Mouse (Mus musculus): Measurements from ENCODE around the gene Klk1b24. TPM values are rescaled to one million over a fixed set of nuclear protein-coding genes. Genes with fewer than 3 reads are reported as not detected.
"Not testable (repeated sequence)": the region's sequence is repeated elsewhere in the genome, so short reads cannot be mapped to it uniquely, and the experiment has no call there.

Klk1b24 gene
- not detected for total RNA-seq (2021)
- not detected in 2 replicates for polyA plus RNA-seq (2012; rRNA removed)
- long read RNA-seq = 0 reads

- intact Hi-C loops (cut with DNase I); H3K4me3 ChIP-seq; DNase-seq; H3K36me3 ChIP-seq (ENCODE audit: control insufficient read depth, insufficient read depth, low read length); H3K4me1 ChIP-seq (ENCODE audit: control insufficient read depth, insufficient read depth, low read length); H3K27me3 ChIP-seq (ENCODE audit: control insufficient read depth, insufficient read depth, low read length); H3K27ac ChIP-seq; H3K9ac ChIP-seq (ENCODE audit: low read depth, low read length); H3K79me2 ChIP-seq (replicated peaks; ENCODE audit: control insufficient read depth, insufficient read depth, low read length): not testable (repeated sequence)
Measured at GRCm38 (mm10) chr7:44187936-44188335, at the start of gene Klk1b24. Gene Klk1b24, plus strand, starts transcription at chr7:44188236.

- WGBS = 72% methylated on average over 9 of the region's 9 CpGs
- intact Hi-C loops (cut with DNase I) = no loop called here
- no peak overlapping the region for H3K4me3 ChIP-seq
Measured at GRCm38 (mm10) chr7:44179299-44180045, 8.6 kb upstream of the Klk1b24 start.

GRCm38 (mm10) chr7:44186516-44186915 is 1.5 kb upstream of the Klk1b24 start:
- H3K79me2 ChIP-seq (replicated peaks; ENCODE audit: control insufficient read depth, insufficient read depth, low read length); intact Hi-C loops (cut with DNase I): not testable (repeated sequence)
- WGBS = 60% methylated on average over 8 of the region's 8 CpGs

More at GRCm38 (mm10) chr7:44179299-44180045, 8.6 kb upstream of the Klk1b24 start:
- no peak overlapping the region for H3K27ac ChIP-seq
- H3K79me2 ChIP-seq (replicated peaks; ENCODE audit: control insufficient read depth, insufficient read depth, low read length) = no peaks in the 10 kb centered on the region
- DNase-seq = no peak
- no peak for TF ChIP-seq POLR2A (IDR thresholded peaks at IDR 0.05; ENCODE audit: insufficient read depth, low read depth, low read length)
- no peaks in the 10 kb centered on the region for H3K4me1 ChIP-seq (ENCODE audit: control insufficient read depth, insufficient read depth, low read length)
- H3K27me3 ChIP-seq (ENCODE audit: control insufficient read depth, insufficient read depth, low read length) = no peaks in the 10 kb centered on the region
- no peaks in the 10 kb centered on the region for H3K36me3 ChIP-seq (ENCODE audit: control insufficient read depth, insufficient read depth, low read length)
- H3K9ac ChIP-seq (ENCODE audit: low read depth, low read length) = no peak overlapping the region

GRCm38 (mm10) chr7:44193466-44193865 is 5.4 kb downstream of the Klk1b24 start:
- whole genome bisulfite sequencing = 68% methylated on average over 1 of the region's 1 CpGs
- DNase-seq; H3K79me2 ChIP-seq (replicated peaks; ENCODE audit: control insufficient read depth, insufficient read depth, low read length); H3K9ac ChIP-seq (ENCODE audit: low read depth, low read length); H3K4me3 ChIP-seq; intact Hi-C loops (cut with DNase I); H3K27me3 ChIP-seq (ENCODE audit: control insufficient read depth, insufficient read depth, low read length); H3K36me3 ChIP-seq (ENCODE audit: control insufficient read depth, insufficient read depth, low read length); H3K4me1 ChIP-seq (ENCODE audit: control insufficient read depth, insufficient read depth, low read length); H3K27ac ChIP-seq: not testable (repeated sequence)

More at GRCm38 (mm10) chr7:44186516-44186915, 1.5 kb upstream of the Klk1b24 start:
- not testable (repeated sequence) for H3K4me3 ChIP-seq; H3K27ac ChIP-seq; H3K9ac ChIP-seq (ENCODE audit: low read depth, low read length); DNase-seq; H3K27me3 ChIP-seq (ENCODE audit: control insufficient read depth, insufficient read depth, low read length); H3K4me1 ChIP-seq (ENCODE audit: control insufficient read depth, insufficient read depth, low read length); H3K36me3 ChIP-seq (ENCODE audit: control insufficient read depth, insufficient read depth, low read length)

GRCm38 (mm10) chr7:44197891-44198290 is 9.9 kb downstream of the Klk1b24 start, which contains the start of gene Klk1b3:
Gene Klk1b3, plus strand, starts transcription at chr7:44198191.
- Histone ChIP-seq H3K27ac (no peak within 1 kb of the TSS), H3K4me3 (no peak within 1 kb of the TSS), H3K4me1 (ENCODE audit: control insufficient read depth, insufficient read depth, low read length) (no peaks in the 10 kb centered on the region), H3K79me2 (replicated peaks; ENCODE audit: control insufficient read depth, insufficient read depth, low read length) (no peaks in the 10 kb centered on the region), H3K27me3 (ENCODE audit: control insufficient read depth, insufficient read depth, low read length) (no peaks in the 10 kb centered on the region), H3K9ac (ENCODE audit: low read depth, low read length) (no peak within 1 kb of the TSS), H3K36me3 (ENCODE audit: control insufficient read depth, insufficient read depth, low read length) (no peaks in the 10 kb centered on the region)
- intact Hi-C loops (cut with DNase I) = no loop called here
- DNase-seq = no peak
- TF ChIP-seq CTCF (IDR thresholded peaks at IDR 0.05) (no peak), POLR2A (IDR thresholded peaks at IDR 0.05; ENCODE audit: insufficient read depth, low read depth, low read length) (no peak), EP300 (IDR thresholded peaks at IDR 0.05; ENCODE audit: insufficient read depth, low read depth, low read length) (no peak)
- 50% methylated on average over 3 of the region's 3 CpGs for WGBS

GRCm38 (mm10) chr7:44207135-44207534 is 19.1 kb downstream of the Klk1b24 start, which contains the start of gene Klk1b4:
Gene Klk1b4, plus strand, starts transcription at chr7:44207435.
- H3K27ac ChIP-seq; H3K9ac ChIP-seq (ENCODE audit: low read depth, low read length); H3K4me1 ChIP-seq (ENCODE audit: control insufficient read depth, insufficient read depth, low read length); DNase-seq; H3K36me3 ChIP-seq (ENCODE audit: control insufficient read depth, insufficient read depth, low read length); H3K27me3 ChIP-seq (ENCODE audit: control insufficient read depth, insufficient read depth, low read length); H3K79me2 ChIP-seq (replicated peaks; ENCODE audit: control insufficient read depth, insufficient read depth, low read length); intact Hi-C loops (cut with DNase I); H3K4me3 ChIP-seq: not testable (repeated sequence)
- 40% methylated on average over 3 of the region's 3 CpGs for WGBS

GRCm38 (mm10) chr7:44208307-44208706 is 20.3 kb downstream of the Klk1b24 start:
- Histone ChIP-seq H3K79me2 (replicated peaks; ENCODE audit: control insufficient read depth, insufficient read depth, low read length) (no peaks in the 10 kb centered on the region), H3K9ac (ENCODE audit: low read depth, low read length) (no peak overlapping the region), H3K27me3 (ENCODE audit: control insufficient read depth, insufficient read depth, low read length) (no peaks in the 10 kb centered on the region), H3K4me1 (ENCODE audit: control insufficient read depth, insufficient read depth, low read length) (no peaks in the 10 kb centered on the region), H3K27ac (no peak overlapping the region), H3K36me3 (ENCODE audit: control insufficient read depth, insufficient read depth, low read length) (no peaks in the 10 kb centered on the region), H3K4me3 (no peak overlapping the region)
- no peak for DNase-seq
- intact Hi-C loops (cut with DNase I) = no loop called here
- 65% methylated on average over 3 of the region's 3 CpGs for WGBS
- no peak for TF ChIP-seq POLR2A (IDR thresholded peaks at IDR 0.05; ENCODE audit: insufficient read depth, low read depth, low read length)
- no peak for TF ChIP-seq EP300 (IDR thresholded peaks at IDR 0.05; ENCODE audit: insufficient read depth, low read depth, low read length)
- no peak for TF ChIP-seq CTCF (IDR thresholded peaks at IDR 0.05)

Measured in heart, adult 2 months (tissue).